Mouse (Mus musculus): ENCODE measurements around the gene Sema5a. TPM values are rescaled to one million over a fixed set of nuclear protein-coding genes. Genes with fewer than 3 reads are reported as not detected.

Sema5a gene
- total and polyA plus RNA-seq, 3 experiments = 0.17 to 0.27 (median 0.17) TPM

DNA sequence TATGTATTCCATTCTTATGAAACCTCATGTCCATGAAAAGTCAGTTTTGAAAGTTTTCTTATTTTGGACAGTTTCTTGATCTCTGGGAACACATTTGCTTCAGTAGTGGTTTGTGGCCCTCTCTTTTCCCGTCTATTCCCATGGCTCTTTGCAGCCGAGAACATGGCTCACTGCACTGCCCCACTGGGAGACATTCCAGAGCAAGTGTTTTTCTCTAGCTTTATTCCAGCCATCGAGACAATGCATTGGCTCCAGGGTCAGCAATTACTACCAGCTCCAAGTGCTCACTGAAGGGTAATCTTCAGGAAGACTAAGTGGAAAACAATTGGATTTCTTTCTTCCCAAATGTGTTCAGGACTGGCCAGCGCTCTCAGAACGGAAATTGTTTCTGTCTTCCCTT is 94.8 kb downstream of the Sema5a start:
- H3K4me1 ChIP-seq (ENCODE audit: control insufficient read depth in 1 of 2, insufficient read depth in 2 of 2) = peaks cover 0 to 12% of the 10 kb centered on the region in 2 experiments; a peak in 2 of 4 replicates
- H3K4me3 ChIP-seq (replicated peaks in 1 of 3; ENCODE audit: low read depth in 2 of 3, low read length in 2 of 3, poor library complexity in 1 of 3) = no peak overlapping the region
- no peak for TF ChIP-seq CTCF (conservative IDR thresholded peaks at IDR 0.05 in 1 of 2, IDR thresholded peaks at IDR 0.05 in 1 of 2; ENCODE audit: low read depth in 2 of 2, low read length in 2 of 2)
- TF ChIP-seq ZC3H11A (IDR thresholded peaks at IDR 0.05; ENCODE audit: low read depth, low read length) = no peak
- no peak for TF ChIP-seq BHLHE40 (IDR thresholded peaks at IDR 0.05; ENCODE audit: low read depth, low read length)
- no peak for TF ChIP-seq POLR2AphosphoS2 (IDR thresholded peaks at IDR 0.05; ENCODE audit: low read depth, low read length)
- TF ChIP-seq USF2 (conservative IDR thresholded peaks at IDR 0.05; ENCODE audit: low read depth, low read length) = no peak
- no peak for TF ChIP-seq POLR2A (IDR thresholded peaks at IDR 0.05; ENCODE audit: low read depth, low read length)
- TF ChIP-seq ZNF384 (IDR thresholded peaks at IDR 0.05; ENCODE audit: low read depth, low read length) = no peak
- TF ChIP-seq CHD2 (IDR thresholded peaks at IDR 0.05; ENCODE audit: low read length) = no peak
- no peak for TF ChIP-seq ZMIZ1 (IDR thresholded peaks at IDR 0.05; ENCODE audit: low read depth, low read length)
- no peak overlapping the region for H3K9ac ChIP-seq (ENCODE audit: insufficient read depth, low read depth)
- H3K27me3 ChIP-seq (replicated peaks) = no peaks in the 10 kb centered on the region
- DNase-seq (ENCODE audit: extremely low read depth) = no peak
- H3K9me3 ChIP-seq (replicated peaks; ENCODE audit: low read length) = no peaks in the 10 kb centered on the region
- H3K36me3 ChIP-seq (replicated peaks in 1 of 2; ENCODE audit: control insufficient read depth in 1 of 2, insufficient read depth in 1 of 2, low read length in 1 of 2) = no peaks in the 10 kb centered on the region
- H3K4me2 ChIP-seq (ENCODE audit: insufficient read depth, low read depth, poor library complexity, severe bottlenecking) = no peak overlapping the region
- in situ Hi-C loops (cut with MboI; ENCODE audit: low pct_ligation_motif_present, low pct_unique_long_range_greater_than_20kb, low sequenced_read_pairs) (no loop called here), dilution Hi-C loops (cut with MboI; ENCODE audit: extremely low pct_ligation_motif_present, extremely low pct_unique_long_range_greater_than_20kb, low sequenced_read_pairs) (no loop called here)
- H3K79me2 ChIP-seq (replicated peaks; ENCODE audit: control insufficient read depth, extremely low read depth, insufficient read depth, poor library complexity, severe bottlenecking) = no peaks in the 10 kb centered on the region
- no peak overlapping the region for H3K27ac ChIP-seq (ENCODE audit: insufficient read depth, low read depth)

DNA sequence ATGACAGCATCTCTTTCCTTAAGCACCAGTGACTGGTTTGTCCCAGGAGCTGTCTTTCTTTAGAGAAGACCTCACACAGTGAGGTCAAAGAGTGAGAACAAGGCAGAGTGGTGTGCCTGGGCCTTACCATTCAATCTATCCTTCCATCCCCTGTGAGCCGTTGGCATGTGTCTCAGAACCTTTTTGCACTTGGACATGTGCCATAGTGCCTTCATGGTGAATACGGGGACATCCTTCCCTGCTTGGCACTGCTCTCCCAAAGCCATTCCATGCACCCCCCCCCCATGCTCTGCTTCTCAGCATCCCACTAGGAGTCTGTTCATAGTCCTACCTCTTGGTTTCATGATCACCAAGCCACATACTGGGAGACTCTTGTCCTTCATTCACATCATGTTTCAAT is 96.8 kb downstream of the Sema5a start:
- no peak overlapping the region for H3K4me3 ChIP-seq (replicated peaks in 1 of 3; ENCODE audit: low read depth in 2 of 3, low read length in 2 of 3, poor library complexity in 1 of 3)
- dilution Hi-C loops (cut with MboI; ENCODE audit: extremely low pct_ligation_motif_present, extremely low pct_unique_long_range_greater_than_20kb, low sequenced_read_pairs) = no loop called here
- H3K36me3 ChIP-seq (replicated peaks in 1 of 2; ENCODE audit: control insufficient read depth in 1 of 2, insufficient read depth in 1 of 2, low read length in 1 of 2) = no peaks in the 10 kb centered on the region
- H3K9ac ChIP-seq (ENCODE audit: insufficient read depth, low read depth) = no peak overlapping the region
- no peak overlapping the region for H3K27ac ChIP-seq (ENCODE audit: insufficient read depth, low read depth)
- in situ Hi-C loops (cut with MboI; ENCODE audit: low pct_ligation_motif_present, low pct_unique_long_range_greater_than_20kb, low sequenced_read_pairs) = no loop called here
- H3K4me2 ChIP-seq (ENCODE audit: insufficient read depth, low read depth, poor library complexity, severe bottlenecking) = no peak overlapping the region
- H3K27me3 ChIP-seq (replicated peaks) = no peaks in the 10 kb centered on the region
- H3K4me1 ChIP-seq (ENCODE audit: control insufficient read depth in 1 of 2, insufficient read depth in 2 of 2) = peaks cover 0 to 12% of the 10 kb centered on the region in 2 experiments; a peak in 2 of 4 replicates
- H3K9me3 ChIP-seq (replicated peaks; ENCODE audit: low read length) = no peaks in the 10 kb centered on the region
- no peaks in the 10 kb centered on the region for H3K79me2 ChIP-seq (replicated peaks; ENCODE audit: control insufficient read depth, extremely low read depth, insufficient read depth, poor library complexity, severe bottlenecking)
- TF ChIP-seq USF2 (conservative IDR thresholded peaks at IDR 0.05; ENCODE audit: low read depth, low read length) (no peak), PAX5 (IDR thresholded peaks at IDR 0.05; ENCODE audit: low read length) (no peak), MAX (IDR thresholded peaks at IDR 0.05; ENCODE audit: low read length) (no peak), USF1 (IDR thresholded peaks at IDR 0.05; ENCODE audit: low read depth, low read length) (no peak), IRF4 (IDR thresholded peaks at IDR 0.05; ENCODE audit: low read depth, low read length) (no peak), ZNF384 (IDR thresholded peaks at IDR 0.05; ENCODE audit: low read depth, low read length) (no peak), MYC (IDR thresholded peaks at IDR 0.05; ENCODE audit: low read depth, low read length) (no peak), KAT2A (IDR thresholded peaks at IDR 0.05; ENCODE audit: insufficient replicate concordance, low read length) (no peak), ELF1 (IDR thresholded peaks at IDR 0.05; ENCODE audit: low read depth, low read length) (no peak), SMC3 (IDR thresholded peaks at IDR 0.05; ENCODE audit: low read depth, low read length) (no peak)
- no peak for DNase-seq (ENCODE audit: extremely low read depth)

Data from CH12.LX (cell line).